Mouse (Mus musculus): Measurements from ENCODE around the gene Gm8180.
"Not testable (repeated sequence)": the region's sequence is repeated elsewhere in the genome, so short reads cannot be mapped to it uniquely, and the experiment has no call there.

DNA sequence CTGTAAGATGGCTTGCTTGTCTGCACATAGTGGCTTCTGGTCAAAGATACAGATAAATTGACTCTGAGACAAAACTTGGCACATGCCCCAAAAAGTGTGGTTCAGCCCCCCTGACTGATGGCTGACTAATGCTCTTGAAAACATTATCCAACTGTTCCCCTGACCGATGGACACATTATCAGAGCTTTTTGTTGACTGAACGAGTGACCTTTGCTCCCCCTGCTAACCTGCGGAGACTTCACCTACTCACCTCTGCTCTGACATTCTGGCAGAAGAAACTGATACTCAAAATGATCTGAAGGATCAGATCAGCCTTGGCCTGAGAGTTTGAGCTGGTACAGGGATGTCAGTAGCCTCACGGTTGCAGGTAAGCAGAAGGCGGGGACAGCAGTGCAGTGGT, 9.3 kb upstream of the Gm8180 start:
- TF ChIP-seq GATA1 (IDR thresholded peaks at IDR 0.05; ENCODE audit: borderline replicate concordance, low read length); FLI1 (IDR thresholded peaks at IDR 0.05; ENCODE audit: low read length): not testable (repeated sequence)

All from megakaryocyte, embryonic 14.5 days (primary cell).